Mouse (Mus musculus): ENCODE measurements around the gene Ucn2.

DNA sequence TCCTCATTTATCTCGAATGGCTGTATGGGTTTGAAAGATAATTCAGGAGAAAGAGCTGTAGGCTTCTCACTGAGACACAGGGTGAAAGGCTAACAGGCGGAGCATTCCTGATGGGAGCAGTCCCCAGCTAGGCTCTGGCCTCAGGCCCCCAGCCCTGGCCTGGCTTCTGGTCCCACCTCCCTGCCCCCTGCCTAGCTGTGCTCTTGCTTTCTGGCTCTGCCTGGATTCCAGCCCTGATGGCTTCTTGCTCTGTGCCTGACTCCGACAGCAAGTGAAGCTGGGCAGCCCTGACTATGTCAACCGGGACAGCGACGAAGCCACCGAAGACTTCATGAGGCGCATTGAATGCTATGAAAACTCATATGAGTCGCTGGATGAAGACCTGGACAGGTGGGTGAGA, 22.3 kb downstream of the Ucn2 start:
- no peak for TF ChIP-seq CTCF (IDR thresholded peaks at IDR 0.05; ENCODE audit: low read depth)
- no peak for TF ChIP-seq EP300 (IDR thresholded peaks at IDR 0.05; ENCODE audit: low read depth)
